Mouse (Mus musculus): ENCODE data around the gene Pou2f2.

- TF ChIP-seq POLR2A (IDR thresholded peaks at IDR 0.05; ENCODE audit: low read depth, low read length) = no peak
- no peak for TF ChIP-seq CTCF (IDR thresholded peaks at IDR 0.05; ENCODE audit: borderline replicate concordance, insufficient read depth, low read length)
Observed at GRCm38 (mm10) chr7:25063900-25064299, 115.6 kb downstream of the Pou2f2 start.
